Mouse (Mus musculus) kidney, postnatal 10 days (tissue): ENCODE measurements around the gene Cttn.

Source experiments
- DNase-seq: peaks from one replicate; pipeline ENCODE4 v3.0.0; 2021; ENCODE audit warnings: mixed read lengths

Gene Cttn

DNA sequence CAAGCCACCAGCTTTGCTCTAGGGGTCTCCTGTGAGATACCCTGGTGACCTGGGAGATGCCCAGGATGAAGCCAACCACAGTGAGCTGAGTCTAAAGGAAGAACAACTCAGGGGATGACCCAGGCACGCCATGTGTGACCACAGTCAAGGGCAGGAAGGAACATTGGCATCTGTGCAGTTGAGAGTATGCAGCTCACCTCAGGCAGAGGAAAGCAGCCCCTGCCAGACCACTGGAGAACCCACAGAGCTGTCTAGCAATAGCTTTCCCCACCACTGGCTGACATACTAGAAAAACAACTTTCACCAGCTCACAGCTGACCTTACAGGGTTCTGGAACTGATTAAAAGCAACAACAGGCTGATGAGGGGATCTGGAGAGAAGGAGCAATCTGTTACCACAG, 22.6 kb downstream of the Cttn start:
- no peak for DNase-seq

DNA sequence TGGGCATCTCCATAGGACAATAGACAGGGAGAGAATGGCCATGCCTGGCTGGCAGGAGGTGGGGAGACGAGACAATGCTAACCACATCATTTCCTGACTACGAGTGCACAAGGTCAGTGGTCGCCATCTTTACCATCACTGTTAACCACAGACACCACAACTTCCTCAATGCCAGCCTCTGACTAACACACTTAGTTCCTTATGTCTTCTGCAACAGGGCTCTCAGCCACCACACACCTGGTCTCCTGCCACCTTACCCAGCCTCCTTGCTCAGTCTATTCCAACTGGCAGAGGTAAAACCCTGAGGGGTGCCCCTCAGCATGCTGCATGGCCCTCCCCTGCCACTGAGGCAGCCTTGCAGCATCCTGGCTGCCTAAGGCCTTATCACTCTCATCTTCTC, 23.7 kb downstream of the Cttn start:
- DNase-seq = no peak

DNA sequence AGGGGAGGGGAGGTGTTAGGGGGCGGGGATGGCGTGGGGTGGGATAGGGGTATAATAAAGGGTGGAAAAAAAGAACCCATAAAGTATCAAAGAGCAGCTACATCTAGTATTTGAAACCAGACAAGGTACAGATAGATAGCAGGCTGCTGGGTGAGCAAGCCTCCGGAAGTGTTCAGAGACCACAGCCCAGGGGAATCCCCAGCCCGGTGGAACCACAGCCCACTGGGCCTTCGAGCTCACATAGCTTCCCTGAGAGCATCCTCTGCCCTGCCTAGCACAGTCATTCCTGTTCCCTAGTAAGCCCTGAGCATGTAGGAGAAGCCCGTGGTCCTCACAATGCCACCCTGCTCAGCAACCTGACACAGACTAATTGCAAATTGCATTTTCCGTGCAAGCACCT, 26.0 kb downstream of the Cttn start:
- DNase-seq = no peak

DNA sequence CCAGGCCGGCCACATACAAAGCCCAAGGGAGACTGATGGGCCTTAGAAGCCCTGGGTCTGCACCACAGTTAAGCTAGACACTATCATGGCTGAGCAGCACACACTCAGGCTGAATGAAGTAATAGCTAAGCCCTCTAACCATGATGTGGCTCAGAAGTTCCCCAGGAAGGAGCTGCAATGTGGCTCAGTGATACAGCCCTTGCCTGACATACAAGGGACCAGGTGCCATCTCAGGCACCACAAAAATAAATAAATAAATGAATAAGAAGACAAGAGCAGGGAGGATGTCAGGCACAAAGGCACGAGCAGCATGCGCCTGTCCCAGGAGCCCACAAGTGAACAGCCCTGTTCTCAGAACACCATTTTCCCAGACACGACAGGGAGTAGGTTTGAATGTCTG, 28.8 kb downstream of the Cttn start:
- no peak for DNase-seq

DNA sequence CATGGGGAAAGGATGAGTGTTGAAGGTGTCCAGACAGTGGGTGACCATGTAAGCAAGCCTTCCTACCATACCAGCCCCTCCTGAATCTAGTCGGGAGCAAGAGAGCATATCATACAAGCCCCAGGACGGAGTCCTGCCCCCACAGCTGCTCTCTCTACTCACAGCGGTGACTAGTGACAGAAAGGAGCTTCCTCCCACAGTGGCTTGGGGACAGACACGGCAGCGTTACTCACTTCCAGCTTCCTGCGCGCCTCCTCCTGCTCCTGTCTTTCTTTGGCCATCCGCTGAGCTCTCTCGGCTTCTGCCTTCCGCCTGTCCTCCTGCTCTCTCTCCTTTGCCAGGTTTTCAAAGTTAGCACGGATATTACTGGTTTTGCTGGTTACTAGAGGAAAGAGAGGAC, 29.3 kb downstream of the Cttn start:
- no peak for DNase-seq

DNA sequence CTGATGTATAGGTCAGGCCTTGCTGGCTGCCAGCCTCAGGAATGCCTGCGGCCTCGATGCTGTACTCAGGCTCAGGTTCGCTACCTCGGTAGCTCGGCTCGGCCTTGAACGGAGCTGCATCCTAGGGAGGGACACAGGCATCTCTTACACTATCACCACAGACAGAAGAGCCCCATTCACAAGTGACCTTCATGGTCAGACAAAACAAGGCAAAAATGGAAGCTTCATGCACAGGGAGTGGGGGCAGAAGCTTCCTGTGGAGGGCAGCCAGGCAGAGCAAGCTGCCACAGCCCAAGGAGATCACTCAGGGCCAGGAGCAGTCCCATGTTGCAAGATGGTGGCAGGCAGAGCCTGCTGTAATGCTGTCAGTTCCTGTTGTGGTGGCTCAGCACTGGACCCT, 32.0 kb downstream of the Cttn start:
- no peak for DNase-seq

DNA sequence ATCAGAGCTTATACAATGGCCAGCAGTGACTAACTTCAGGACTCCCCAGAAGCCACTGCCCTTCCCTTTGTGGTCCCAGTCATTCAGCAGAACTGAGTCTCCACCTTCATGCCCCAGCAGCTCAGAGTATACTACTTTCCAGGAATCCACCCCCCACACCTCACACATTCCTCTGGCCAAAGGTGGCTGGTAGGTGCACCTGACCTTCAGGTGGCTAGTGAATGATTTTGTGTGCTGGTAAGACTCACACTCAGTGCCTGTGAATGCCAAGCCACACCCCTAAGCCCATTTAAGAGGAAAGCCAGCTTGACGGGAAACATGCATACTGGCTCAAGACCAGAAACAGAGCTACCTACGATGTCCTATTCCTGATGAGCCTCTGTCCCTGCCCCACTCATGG, 37.9 kb downstream of the Cttn start:
- DNase-seq = no peak

DNA sequence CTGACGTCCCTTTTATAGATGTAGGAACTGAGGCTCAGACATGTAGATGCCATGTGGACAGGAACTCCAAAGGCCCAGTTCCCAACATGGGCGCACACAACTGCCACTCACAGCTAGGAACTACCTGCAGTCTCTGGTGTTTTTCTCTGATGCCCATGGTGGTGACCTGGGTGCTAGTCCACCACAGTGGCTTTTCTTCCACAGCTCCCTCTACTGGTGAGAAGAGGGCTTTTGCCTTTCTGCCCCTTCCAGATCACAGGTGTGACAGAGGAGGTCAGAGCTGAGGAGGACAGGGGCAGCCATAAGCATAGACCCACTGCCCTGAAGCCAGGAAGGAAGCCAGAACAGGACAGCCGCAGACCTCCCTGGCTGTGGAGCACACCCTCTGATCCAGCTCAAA, 43.3 kb downstream of the Cttn start:
- no peak for DNase-seq

DNA sequence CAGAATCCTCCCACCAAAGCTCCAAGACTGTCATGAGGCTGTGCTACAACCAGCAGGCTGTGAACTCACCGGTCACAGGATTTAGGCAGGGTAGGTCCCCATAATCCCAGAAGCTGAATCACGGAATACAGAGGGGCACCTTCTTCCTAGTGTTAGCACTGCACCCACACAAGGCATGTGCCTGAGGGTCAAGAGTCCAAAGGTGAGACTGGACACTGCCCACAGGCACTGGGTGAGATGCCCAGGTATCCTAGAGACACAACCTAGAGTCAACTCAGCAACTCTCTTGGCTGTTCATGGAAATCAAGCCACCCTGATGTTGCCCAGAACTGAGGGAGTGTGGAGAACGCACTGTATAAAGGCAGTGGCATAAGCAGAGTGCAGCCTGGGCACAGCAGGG, 44.2 kb downstream of the Cttn start:
- no peak for DNase-seq

DNA sequence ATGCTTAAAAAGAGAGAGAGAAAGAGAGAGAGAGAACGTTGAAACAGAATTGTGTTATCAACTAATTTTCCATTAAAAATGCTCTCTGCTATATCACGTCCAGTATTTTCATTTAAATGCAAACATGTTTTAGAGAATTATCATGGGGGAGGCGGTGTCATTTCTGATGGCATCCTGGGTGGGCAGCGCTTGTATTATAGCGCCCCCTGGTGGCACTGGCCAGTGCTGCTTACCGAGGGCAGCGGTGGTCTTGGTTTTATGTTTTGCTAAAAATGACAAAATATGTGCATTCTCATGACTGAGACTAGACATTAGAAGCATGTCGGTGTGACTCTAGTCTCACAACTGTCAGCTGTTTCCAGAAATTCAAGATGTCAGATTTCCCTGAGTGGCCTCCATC, 44.9 kb downstream of the Cttn start:
- peak; percentile 78 for DNase-seq

DNA sequence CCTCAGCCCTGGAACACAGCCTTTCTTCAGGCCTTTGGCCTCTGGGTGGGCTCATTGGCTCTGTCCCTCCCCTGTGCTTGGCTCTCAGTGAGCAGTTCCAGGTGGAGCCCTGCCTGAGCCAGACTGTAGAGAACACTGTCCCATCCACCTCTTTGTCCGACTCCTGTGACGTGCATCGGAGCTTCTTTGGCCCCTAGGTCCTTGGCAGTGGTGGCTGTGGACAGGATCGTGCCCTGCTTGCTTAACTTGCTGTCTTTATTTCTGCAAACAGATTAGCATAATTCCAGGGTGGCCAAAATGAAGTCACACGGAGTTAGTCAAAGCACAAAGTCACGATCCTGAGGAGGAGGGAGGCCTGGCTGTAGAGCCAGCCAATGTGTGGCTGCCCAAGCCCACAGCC, 49.3 kb downstream of the Cttn start:
- DNase-seq = no peak

DNA sequence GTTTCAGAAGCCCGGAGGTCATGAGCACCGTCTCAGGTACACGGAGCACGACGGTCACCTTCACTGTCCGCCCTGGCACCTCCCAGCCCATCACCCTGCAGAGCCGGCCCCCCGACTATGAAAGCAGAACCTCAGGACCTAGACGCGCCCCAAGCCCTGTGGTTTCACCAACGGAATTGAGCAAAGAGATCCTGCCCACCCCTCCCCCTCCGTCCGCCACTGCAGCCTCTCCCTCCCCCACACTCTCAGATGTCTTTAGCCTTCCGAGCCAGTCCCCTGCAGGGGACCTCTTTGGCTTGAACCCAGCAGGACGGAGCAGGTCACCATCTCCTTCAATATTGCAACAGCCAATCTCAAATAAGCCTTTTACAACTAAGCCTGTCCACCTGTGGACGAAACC, 50.3 kb downstream of the Cttn start:
- DNase-seq = no peak

DNA sequence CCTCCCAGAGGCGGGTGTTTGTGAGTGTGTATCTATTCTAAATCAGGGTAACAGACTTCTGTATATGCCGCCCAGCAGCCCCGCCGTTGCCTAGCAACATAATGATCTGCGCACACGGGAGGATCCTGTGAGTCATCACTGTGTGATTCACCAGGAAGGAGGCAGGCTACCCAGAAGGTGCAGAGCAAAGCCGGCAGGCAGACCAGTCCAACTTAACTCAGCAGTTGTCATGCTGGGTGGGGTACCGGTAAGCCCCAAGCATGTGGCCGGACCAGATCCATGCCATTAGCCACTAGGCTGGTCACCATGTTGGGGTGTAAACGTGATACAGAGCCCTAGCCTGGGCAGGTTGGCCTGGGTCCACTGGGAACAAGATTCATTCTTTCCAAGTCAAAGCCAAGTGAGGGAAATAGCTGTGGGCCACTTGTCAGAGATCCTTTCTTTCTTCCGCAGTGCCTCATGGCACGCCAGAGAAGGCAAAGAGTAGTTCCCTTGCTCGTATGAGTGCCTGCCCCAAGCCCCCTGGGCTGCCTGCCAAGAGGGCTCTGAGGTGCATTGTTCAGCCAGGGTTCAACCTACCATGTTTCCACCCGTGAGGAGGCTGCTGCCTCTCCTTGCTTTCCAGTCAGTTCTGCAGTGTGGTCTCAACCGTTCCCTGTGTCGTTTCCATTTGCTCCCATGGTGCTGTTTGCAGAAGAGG, 53.0 kb downstream of the Cttn start:
- DNase-seq = peak; percentile 51

DNA sequence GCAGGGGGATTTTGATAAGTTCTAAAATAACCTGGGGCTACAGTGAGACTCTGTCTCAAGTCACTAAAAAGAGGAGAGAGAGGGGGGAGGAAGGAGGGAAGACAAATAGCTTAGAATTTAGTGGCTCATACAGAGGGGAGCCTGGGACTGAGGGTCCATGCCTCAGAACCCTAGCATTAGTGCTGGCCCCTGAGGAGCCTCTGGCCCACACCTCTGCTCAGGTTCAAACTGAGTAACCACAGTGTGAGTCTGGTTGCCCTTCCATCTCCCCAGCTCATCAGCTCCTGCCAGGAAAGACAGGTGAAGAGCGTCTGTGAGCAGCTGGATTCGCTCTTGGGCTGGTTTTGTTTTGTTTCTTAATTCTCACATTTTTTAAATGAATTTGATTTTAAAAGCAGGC, 53.6 kb downstream of the Cttn start:
- DNase-seq = no peak

DNA sequence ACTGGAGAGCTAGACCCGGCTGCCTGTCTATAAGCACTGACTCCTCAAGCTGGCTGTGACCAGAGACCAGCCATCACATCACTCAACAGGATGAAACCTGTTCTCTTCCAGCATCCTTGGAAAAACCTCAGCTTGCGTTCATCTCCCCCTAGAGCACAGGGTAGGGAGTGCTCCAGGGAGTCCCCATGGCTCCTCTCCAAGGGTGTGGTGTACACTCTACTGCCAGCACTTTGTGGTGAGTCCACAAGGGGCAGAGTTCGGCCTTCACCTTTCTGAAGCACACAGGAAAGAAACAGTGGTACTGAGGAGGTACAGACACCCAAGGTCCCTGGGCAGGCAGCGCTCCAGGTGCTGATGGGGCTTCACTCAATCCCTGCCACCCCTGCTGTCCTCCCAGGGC, 55.0 kb downstream of the Cttn start:
- DNase-seq = peak; percentile 28

DNA sequence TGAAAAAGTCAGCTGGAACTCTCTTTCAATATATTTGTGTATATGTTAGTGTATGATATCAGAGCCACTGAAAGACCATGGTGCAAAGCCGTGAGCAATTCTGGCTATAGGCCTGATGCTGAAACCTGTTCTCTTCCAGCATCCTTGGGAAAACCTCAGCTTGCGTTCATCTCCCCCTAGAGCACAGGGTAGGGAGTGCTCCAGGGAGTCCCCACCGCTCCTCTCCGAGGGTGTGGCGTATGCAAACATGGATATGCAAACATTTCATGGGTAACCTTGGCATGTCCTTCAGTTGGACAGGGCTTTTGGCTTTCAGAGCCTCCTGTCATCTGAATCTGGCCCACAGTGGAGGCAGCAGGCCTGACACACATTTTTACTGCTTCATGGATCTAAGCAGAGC, 56.2 kb downstream of the Cttn start:
- DNase-seq = no peak

DNA sequence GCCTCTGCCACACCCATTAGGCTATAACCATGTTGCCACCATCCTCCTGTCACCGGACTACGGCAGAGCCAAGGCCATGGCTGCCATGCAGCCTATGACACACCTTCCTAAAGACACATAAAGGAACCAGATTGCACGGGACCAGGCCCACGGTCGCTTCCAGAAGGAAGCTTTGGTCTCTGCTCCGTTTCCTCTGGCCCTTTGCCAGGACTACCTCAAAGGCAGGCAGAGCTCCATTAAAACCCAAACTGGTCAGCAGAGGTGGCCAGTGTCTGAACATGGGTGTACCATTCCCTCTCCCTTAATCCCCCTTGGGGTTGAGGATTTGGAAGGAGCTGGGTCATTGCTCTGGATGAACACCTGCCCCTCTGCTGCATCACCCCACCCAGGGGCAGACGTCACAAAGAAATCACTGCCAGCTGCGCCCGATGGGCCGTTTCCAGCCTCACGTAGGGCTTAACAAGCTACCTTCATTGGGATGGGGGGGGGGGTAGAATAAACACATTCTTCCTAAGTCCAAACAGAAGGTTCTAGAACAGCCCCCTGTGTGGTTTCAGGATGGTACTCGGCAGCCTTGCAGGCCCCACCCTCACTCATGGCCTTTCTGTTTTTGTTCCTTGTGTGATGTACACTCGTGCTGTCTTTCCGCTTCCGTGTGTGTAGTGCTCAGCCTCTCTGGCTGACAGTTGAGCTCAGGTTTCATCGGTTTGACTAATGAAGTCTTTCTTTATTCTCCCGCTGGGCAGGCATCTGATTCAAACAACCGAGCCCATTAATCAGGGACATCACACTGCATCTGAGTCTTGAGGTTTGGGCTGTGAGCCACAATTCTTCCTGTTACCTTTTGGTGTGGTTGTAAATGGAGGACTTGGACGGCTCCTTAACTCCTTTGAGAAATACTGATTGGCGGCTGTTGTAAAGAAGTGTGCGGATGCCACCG, 58.6 kb downstream of the Cttn start:
- DNase-seq = peak; percentile 28

DNA sequence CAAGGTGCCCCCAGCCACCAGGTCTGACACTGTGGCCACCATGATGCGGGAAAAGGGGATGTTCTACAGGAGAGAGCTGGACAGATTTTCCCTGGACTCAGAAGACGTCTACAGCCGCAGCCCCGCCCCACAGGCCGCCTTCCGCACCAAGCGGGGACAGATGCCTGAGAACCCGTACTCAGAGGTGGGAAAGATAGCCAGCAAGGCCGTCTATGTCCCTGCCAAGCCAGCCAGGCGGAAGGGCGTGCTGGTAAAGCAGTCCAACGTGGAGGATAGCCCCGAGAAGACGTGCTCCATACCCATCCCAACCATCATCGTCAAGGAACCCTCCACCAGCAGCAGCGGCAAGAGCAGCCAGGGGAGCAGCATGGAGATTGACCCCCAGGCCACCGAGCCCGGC, 61.1 kb downstream of the Cttn start:
- no peak for DNase-seq

DNA sequence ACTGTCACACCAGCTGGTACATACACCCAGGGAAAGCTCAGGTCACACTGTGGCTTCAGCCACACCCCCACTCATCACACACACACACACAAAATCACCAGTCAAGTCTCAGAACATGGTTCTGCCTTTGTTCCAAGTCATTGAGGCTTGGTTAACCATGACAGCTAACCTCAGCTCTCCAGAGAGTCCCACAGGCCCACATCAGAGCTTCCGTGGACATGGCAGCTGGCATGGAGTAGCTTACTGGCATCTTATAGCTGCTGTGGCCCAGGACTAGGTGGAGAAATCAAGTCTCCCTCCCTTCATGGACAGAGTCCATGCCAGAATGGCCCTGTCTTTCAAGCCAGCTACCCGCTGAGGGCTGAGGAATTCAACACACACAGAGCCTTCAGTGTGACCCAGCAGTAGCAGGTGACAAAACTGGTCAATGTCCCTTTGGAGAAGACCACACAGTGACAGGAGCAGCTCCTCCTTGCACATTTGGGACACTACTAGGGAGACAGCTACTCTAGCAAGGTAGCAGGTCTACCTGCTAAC, 62.3 kb downstream of the Cttn start:
- no peak for DNase-seq

DNA sequence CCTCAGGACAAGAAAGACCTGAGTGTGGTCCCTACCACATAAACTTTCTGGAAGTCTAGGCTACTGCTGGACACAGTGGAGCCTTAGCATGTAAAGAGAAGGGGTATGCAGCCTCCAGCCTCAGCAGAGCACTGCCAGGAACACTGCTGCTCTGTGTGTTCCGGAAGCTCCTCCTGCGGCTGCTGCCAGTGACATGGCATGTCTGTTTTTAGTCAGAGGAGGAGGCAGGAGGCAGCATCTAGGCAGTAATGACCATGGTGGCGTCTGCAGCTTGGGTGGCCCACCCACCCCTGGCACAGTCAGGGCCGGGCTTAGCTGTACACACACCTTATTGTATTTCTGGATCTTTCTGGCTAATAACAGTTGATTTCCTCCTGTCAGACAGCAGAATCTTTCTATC, 63.1 kb downstream of the Cttn start:
- DNase-seq = no peak

DNA sequence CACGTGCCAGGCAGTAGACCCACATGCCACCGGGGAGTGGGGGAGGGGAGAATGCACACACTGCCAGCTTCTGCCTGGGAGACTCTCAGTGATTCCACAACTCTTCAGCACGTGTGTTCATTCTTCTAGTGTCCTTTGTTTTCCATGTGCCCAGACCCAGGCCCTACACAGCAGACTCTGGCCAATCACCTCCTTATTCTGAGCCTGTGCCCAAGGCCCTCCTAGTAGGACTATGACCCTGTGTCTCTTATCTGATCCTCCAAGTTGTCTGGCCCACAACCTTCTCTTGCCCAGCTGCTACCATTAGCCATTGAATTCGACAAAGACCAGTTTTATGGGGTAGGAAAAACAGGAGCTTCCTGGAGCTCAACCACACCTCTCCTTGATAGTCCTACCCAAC, 68.3 kb downstream of the Cttn start:
- no peak for DNase-seq

DNA sequence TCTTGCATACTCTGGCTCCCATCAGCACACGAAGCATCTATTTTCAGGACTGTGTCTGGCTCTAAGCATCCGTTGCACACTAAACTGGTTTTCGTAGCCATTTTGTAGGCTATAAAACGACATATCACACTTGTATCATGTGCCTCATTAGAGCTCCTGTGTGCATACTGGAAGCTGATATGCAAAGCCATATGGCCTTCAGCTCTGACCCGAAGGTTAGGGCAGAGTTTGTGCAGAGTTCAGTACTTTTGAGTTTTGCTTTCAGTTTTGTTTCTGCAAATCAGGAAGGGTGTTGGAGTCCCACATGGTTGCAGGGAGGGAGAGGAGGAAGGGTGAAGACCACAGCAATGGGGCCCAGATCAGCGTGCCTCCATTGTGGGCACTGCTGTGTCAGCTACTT, 79.1 kb downstream of the Cttn start:
- no peak for DNase-seq

DNA sequence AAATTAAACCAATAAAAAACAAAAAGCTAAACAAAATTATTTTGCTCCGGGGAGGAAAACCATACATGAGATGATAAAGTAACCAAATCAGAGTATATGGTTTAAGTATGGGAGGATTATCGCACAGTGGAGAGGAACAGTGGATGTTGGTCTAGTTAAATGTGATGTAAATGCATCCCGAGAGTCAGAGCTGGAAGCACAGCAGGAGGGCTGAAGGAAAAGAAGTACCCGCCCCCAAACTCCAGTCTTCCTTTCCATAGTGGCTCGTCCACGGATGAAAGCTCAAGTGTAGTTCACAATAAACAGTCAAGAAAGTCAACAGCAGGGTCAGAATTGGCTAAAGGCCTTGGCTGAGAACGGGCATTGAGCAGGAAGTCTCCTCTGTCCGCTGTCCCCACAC, 80.1 kb downstream of the Cttn start:
- no peak for DNase-seq

DNA sequence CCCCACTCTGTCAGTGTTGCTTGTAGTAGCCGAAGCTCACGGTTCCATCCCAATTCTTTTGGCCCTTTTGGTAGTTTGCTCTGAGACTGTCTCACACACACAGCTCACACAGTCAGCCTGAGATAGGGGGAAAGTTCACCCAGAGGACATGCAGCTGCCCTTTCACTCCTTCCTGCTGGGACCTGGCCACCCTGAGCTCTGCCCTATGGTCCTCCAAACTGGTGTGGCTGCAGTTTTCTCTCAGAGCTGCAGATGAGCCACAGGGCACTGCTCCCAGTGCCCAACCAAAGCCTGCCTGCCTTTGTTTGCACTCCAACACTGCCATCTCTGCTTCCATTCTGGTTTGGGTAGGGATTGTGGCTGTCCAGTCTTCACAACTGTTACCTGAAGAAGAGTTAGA, 81.1 kb downstream of the Cttn start:
- DNase-seq = no peak
